Mouse (Mus musculus): Measurements from ENCODE around the gene Capzb.

DNA sequence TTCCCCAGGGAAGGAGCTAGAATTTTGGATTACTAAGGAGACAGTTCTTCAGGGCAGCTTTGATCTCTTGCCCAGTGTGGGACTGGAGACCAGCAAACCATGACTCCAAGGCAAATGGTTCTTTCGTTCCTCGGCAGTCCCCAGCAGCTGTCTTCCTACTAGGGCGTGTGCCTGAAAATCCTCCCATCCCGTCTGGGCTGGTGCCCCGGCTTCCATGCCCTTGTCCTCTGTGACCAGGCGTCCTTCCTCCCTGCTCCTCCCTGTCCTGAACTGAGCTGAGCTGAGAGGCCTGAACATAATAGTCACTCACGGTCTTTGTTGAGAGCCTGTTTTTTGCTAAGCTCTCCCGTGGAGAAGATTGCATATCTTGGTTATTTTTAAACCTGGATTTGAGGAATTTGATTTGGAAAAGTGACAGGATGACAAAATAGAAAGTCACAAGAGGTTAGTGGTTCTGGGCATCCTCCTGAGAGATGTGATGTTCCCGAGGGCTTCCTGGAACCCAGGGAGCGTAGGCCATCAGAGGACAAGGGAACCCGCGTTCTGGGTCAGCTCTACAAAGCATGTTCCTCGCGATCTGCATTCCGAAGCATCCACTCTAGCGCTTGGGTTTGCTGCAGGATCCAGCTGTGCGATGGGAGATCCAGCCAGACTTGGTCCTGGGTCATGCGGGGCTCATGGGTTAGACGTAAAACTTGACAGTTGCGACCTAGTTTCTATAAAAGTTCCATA is 38.0 kb upstream of the Capzb start:
- TF ChIP-seq CTCF (IDR thresholded peaks at IDR 0.05; ENCODE audit: extremely low read depth, insufficient read depth, insufficient read length, insufficient replicate concordance) (no peak), POLR2A (IDR thresholded peaks at IDR 0.05; ENCODE audit: low read depth, low read length) (no peak)

Data from spleen, adult 2 months (tissue).